Mouse (Mus musculus) testis, postnatal 14 days (tissue): Measurements from ENCODE around the gene Btbd35f10.
"Not testable (repeated sequence)": the region's sequence is repeated elsewhere in the genome, so short reads cannot be mapped to it uniquely, and the experiment has no call there.

Experiments
- DNase-seq: peaks from one replicate; pipeline ENCODE4 v3.0.0; 2021; ENCODE audit warnings: low spot score

Btbd35f10 gene

GRCm38 (mm10) chrX:3752785-3753184 is at the start of gene Btbd35f10:
Btbd35f10 (minus strand) TSS chrX:3752885.
- DNase-seq = not testable (repeated sequence)
